Mouse (Mus musculus): Measurements from ENCODE around the gene Pcp4. TPM values are rescaled to one million over a fixed set of nuclear protein-coding genes. Genes with fewer than 3 reads are reported as not detected.
"Not testable (repeated sequence)": the region's sequence is repeated elsewhere in the genome, so short reads cannot be mapped to it uniquely, and the experiment has no call there.

The Pcp4 gene
- total RNA-seq (2015) (not detected in 2 replicates), total RNA-seq (2017) (not detected in 2 replicates)

- peak; percentile 92 for ATAC-seq (replicated peaks; ENCODE audit: poor library complexity)
Observed at GRCm38 (mm10) chr16:96467445-96467844, at the start of gene Pcp4. TSS of gene Pcp4 (plus strand) at chr16:96467606.

GRCm38 (mm10) chr16:96425044-96425443 is 42.4 kb upstream of the Pcp4 start:
- no peak for ATAC-seq (replicated peaks; ENCODE audit: poor library complexity)

GRCm38 (mm10) chr16:96426671-96427070 is 40.7 kb upstream of the Pcp4 start:
- ATAC-seq (replicated peaks; ENCODE audit: poor library complexity) = no peak

GRCm38 (mm10) chr16:96429046-96429445 is 38.4 kb upstream of the Pcp4 start:
- ATAC-seq (replicated peaks; ENCODE audit: poor library complexity) = no peak

- no peak for ATAC-seq (replicated peaks; ENCODE audit: poor library complexity)
Observed at GRCm38 (mm10) chr16:96433266-96433665, 34.1 kb upstream of the Pcp4 start.

- no peak for ATAC-seq (replicated peaks; ENCODE audit: poor library complexity)
Observed at GRCm38 (mm10) chr16:96434024-96434785, 33.2 kb upstream of the Pcp4 start.

- no peak for ATAC-seq (replicated peaks; ENCODE audit: poor library complexity)
Observed at GRCm38 (mm10) chr16:96438946-96439345, 28.5 kb upstream of the Pcp4 start.

- peak; percentile 87 for ATAC-seq (replicated peaks; ENCODE audit: poor library complexity)
Observed at GRCm38 (mm10) chr16:96439682-96440081, 27.7 kb upstream of the Pcp4 start.

GRCm38 (mm10) chr16:96440871-96441270 is 26.5 kb upstream of the Pcp4 start:
- no peak for ATAC-seq (replicated peaks; ENCODE audit: poor library complexity)

GRCm38 (mm10) chr16:96441826-96442225 is 25.6 kb upstream of the Pcp4 start:
- ATAC-seq (replicated peaks; ENCODE audit: poor library complexity) = no peak

GRCm38 (mm10) chr16:96443468-96443867 is 23.9 kb upstream of the Pcp4 start, which contains the start of gene Itgb2l:
TSS of gene Itgb2l (minus strand) at chr16:96443619.
- ATAC-seq (replicated peaks; ENCODE audit: poor library complexity) = peak; percentile 33

- not testable (repeated sequence) for ATAC-seq (replicated peaks; ENCODE audit: poor library complexity)
Observed at GRCm38 (mm10) chr16:96450871-96451270, 16.5 kb upstream of the Pcp4 start.

- ATAC-seq (replicated peaks; ENCODE audit: poor library complexity) = no peak
Observed at GRCm38 (mm10) chr16:96454086-96454485, 13.3 kb upstream of the Pcp4 start.

- no peak for ATAC-seq (replicated peaks; ENCODE audit: poor library complexity)
Observed at GRCm38 (mm10) chr16:96457612-96458011, 9.8 kb upstream of the Pcp4 start.

GRCm38 (mm10) chr16:96459356-96459755 is 8.1 kb upstream of the Pcp4 start:
- no peak for ATAC-seq (replicated peaks; ENCODE audit: poor library complexity)

GRCm38 (mm10) chr16:96460788-96461187 is 6.6 kb upstream of the Pcp4 start:
- ATAC-seq (replicated peaks; ENCODE audit: poor library complexity) = no peak

- no peak for ATAC-seq (replicated peaks; ENCODE audit: poor library complexity)
Observed at GRCm38 (mm10) chr16:96468011-96468410, 605 bp downstream of the Pcp4 start.

GRCm38 (mm10) chr16:96468698-96469097 is 1.3 kb downstream of the Pcp4 start:
- ATAC-seq (replicated peaks; ENCODE audit: poor library complexity) = no peak

- peak; percentile 90 for ATAC-seq (replicated peaks; ENCODE audit: poor library complexity)
Observed at GRCm38 (mm10) chr16:96469640-96470039, 2.2 kb downstream of the Pcp4 start.

GRCm38 (mm10) chr16:96472361-96472760 is 5.0 kb downstream of the Pcp4 start:
- ATAC-seq (replicated peaks; ENCODE audit: poor library complexity) = no peak

- no peak for ATAC-seq (replicated peaks; ENCODE audit: poor library complexity)
Observed at GRCm38 (mm10) chr16:96472816-96473215, 5.4 kb downstream of the Pcp4 start.

- ATAC-seq (replicated peaks; ENCODE audit: poor library complexity) = no peak
Observed at GRCm38 (mm10) chr16:96474185-96474584, 6.8 kb downstream of the Pcp4 start.

- no peak for ATAC-seq (replicated peaks; ENCODE audit: poor library complexity)
Observed at GRCm38 (mm10) chr16:96481791-96482190, 14.4 kb downstream of the Pcp4 start.

All from megakaryocyte progenitor cell, adult 5-6 weeks (primary cell).